Mouse (Mus musculus) stomach, postnatal 0 days (tissue): ENCODE results near the gene Nt5c1a. TPM values are rescaled to one million over a fixed set of nuclear protein-coding genes. Genes with fewer than 3 reads are reported as not detected.

Source experiments
- ATAC-seq: fragments of 200-750 bp; cut with Nextera tagmentation; 2 replicates; pipeline ENCODE4 v1.8.0; 2017; ENCODE audit not compliant: low FRiP score, low TSS enrichment
- DNase-seq: peaks from one replicate; pipeline ENCODE4 v3.0.0-alpha.2; 2016; ENCODE audit warnings: low spot score
- H3K27ac ChIP-seq: fragments of 300-500 bp; sonication (generic); replicated peaks from 2 replicates; pipeline ENCODE4 v1.5.1; 2014; ENCODE audit warnings: mild to moderate bottlenecking, control low read depth
- H3K27me3 ChIP-seq: fragments of 300-500 bp; sonication (generic); 2 replicates; pipeline ENCODE4 v1.6.1; 2014; ENCODE audit warnings: low read length; ENCODE audit not compliant: control insufficient read depth, insufficient read depth
- H3K36me3 ChIP-seq: fragments of 300-500 bp; sonication (generic); 2 replicates; pipeline ENCODE4 v1.6.1; 2014; ENCODE audit warnings: low read length, mixed read lengths; ENCODE audit not compliant: control insufficient read depth, insufficient read depth
- H3K4me1 ChIP-seq: fragments of 300-500 bp; sonication (generic); replicated peaks from 2 replicates; pipeline ENCODE4 v1.6.1; 2014; ENCODE audit warnings: antibody characterized with exemption; ENCODE audit not compliant: control insufficient read depth, insufficient read depth
- H3K4me2 ChIP-seq: fragments of 300-500 bp; sonication (generic); replicated peaks from 2 replicates; pipeline ENCODE4 v1.6.1; 2014; ENCODE audit warnings: low read depth, mild to moderate bottlenecking, control low read depth, moderate library complexity
- H3K4me3 ChIP-seq: fragments of 300-500 bp; sonication (generic); 2 replicates; pipeline ENCODE4 v1.5.1; 2014; ENCODE audit warnings: low read depth, low read length, control low read depth
- H3K9ac ChIP-seq: fragments of 300-500 bp; sonication (generic); 2 replicates; pipeline ENCODE4 v1.6.1; 2014; ENCODE audit warnings: mild to moderate bottlenecking, low read length, control low read depth, mixed read lengths
- H3K9me3 ChIP-seq: fragments of 300-500 bp; sonication (generic); 2 replicates; pipeline ENCODE4 v1.6.1; 2016; ENCODE audit warnings: low read length; ENCODE audit not compliant: control insufficient read depth
- CTCF ChIP-seq: IDR thresholded peaks from 2 replicates; pipeline ENCODE4 v1.5.1; 2016; ENCODE audit warnings: antibody characterized with exemption, low read depth, mild to moderate bottlenecking, moderate library complexity
- EP300 ChIP-seq: optimal IDR thresholded peaks from 2 replicates; pipeline ENCODE3; 2016; ENCODE audit warnings: antibody characterized with exemption
- WGBS: fragments of 180-500 bp; shearing (Covaris S2); extraction: QIAGEN DNeasy Blood & Tissue Kit; methylation state at CpG from one replicate; pipeline ENCODE4 v1.1.7; 2014; 5-methylcytosine and 5-hydroxymethylcytosine counted together
- polyA plus RNA-seq: library from polyadenylated mRNA; unstranded; fragments of >200 nt; fragmentation: Nextera tagmentation; extraction: Ambion mirVana; gene quantifications from 2 replicates; pipeline ENCODE4 v1.2.1, GENCODE M21; 2015

Nt5c1a gene
- polyA plus RNA-seq, 1 experiment from 2014 or later: not detected

- Histone ChIP-seq H3K4me1 (0 out of 2 replicates have a peak, but pooled peaks cover 2% of the 10 kb centered on the region), H3K27me3 (peaks cover 4% of the 10 kb centered on the region; the same call in 1 of the 2 replicates), H3K4me2 (peak overlapping the region; percentile 64), H3K27ac (no peak overlapping the region), H3K9me3 (no peaks in the 10 kb centered on the region), H3K4me3 (peak overlapping the region; percentile 41), H3K36me3 (no peaks in the 10 kb centered on the region), H3K9ac (no peak overlapping the region)
- DNase-seq (peak; percentile 81), ATAC-seq (peak; percentile 74)
- no peak for TF ChIP-seq CTCF
- no peak for TF ChIP-seq EP300
- 10% methylated on average over 44 of the region's 44 CpGs for WGBS
Measured at GRCm38 (mm10) chr4:123183239-123184056, 17.9 kb upstream of the Nt5c1a start.

- Histone ChIP-seq H3K27ac (no peak overlapping the region), H3K4me3 (no peak overlapping the region), H3K36me3 (no peaks in the 10 kb centered on the region), H3K9ac (no peak overlapping the region), H3K9me3 (no peaks in the 10 kb centered on the region), H3K27me3 (peaks cover 4% of the 10 kb centered on the region; the same call in 1 of the 2 replicates), H3K4me2 (no peak overlapping the region), H3K4me1 (0 out of 2 replicates have a peak, but pooled peaks cover 2% of the 10 kb centered on the region)
- no peak for DNase-seq
- TF ChIP-seq CTCF (no peak), EP300 (no peak)
- WGBS: 53% methylated on average over 3 of the region's 3 CpGs
- no peak for ATAC-seq
Measured at GRCm38 (mm10) chr4:123184816-123185215, 16.5 kb upstream of the Nt5c1a start.

- no peak for TF ChIP-seq CTCF
- DNase-seq: no peak
- no peaks in the 10 kb centered on the region for H3K36me3 ChIP-seq
- H3K9me3 ChIP-seq: no peaks in the 10 kb centered on the region
- no peak for ATAC-seq
- no peak overlapping the region for H3K4me3 ChIP-seq
- H3K27ac ChIP-seq: no peak overlapping the region
- no peaks in the 10 kb centered on the region for H3K27me3 ChIP-seq
- H3K4me1 ChIP-seq: no peaks in the 10 kb centered on the region
- 82% methylated on average over 11 of the region's 11 CpGs for WGBS
- no peak overlapping the region for H3K9ac ChIP-seq
- no peak overlapping the region for H3K4me2 ChIP-seq
Measured at GRCm38 (mm10) chr4:123192336-123192735, 9.0 kb upstream of the Nt5c1a start.

- DNase-seq: no peak
Measured at GRCm38 (mm10) chr4:123193791-123194190, 7.5 kb upstream of the Nt5c1a start.

GRCm38 (mm10) chr4:123196695-123197094 lies 4.6 kb upstream of the Nt5c1a start:
- H3K27ac ChIP-seq: no peak overlapping the region
- ATAC-seq (no peak), DNase-seq (no peak)
- H3K27me3 ChIP-seq: no peaks in the 10 kb centered on the region; the same call in 1 of the 2 replicates
- H3K4me3 ChIP-seq: no peak overlapping the region
- TF ChIP-seq CTCF (no peak), EP300 (no peak)
- WGBS: 52% methylated on average over 6 of the region's 6 CpGs
- no peaks in the 10 kb centered on the region for H3K9me3 ChIP-seq
- H3K36me3 ChIP-seq: no peaks in the 10 kb centered on the region
- no peak overlapping the region for H3K9ac ChIP-seq
- H3K4me2 ChIP-seq: no peak overlapping the region
- peaks cover 4% of the 10 kb centered on the region for H3K4me1 ChIP-seq

More at GRCm38 (mm10) chr4:123193791-123194190, 7.5 kb upstream of the Nt5c1a start:
- H3K9me3 ChIP-seq: no peaks in the 10 kb centered on the region
- no peak overlapping the region for H3K4me3 ChIP-seq
- no peak for TF ChIP-seq EP300
- TF ChIP-seq CTCF: no peak
- no peak overlapping the region for H3K4me2 ChIP-seq
- no peaks in the 10 kb centered on the region for H3K27me3 ChIP-seq
- no peak for ATAC-seq
- H3K27ac ChIP-seq: no peak overlapping the region
- no peaks in the 10 kb centered on the region for H3K4me1 ChIP-seq
- H3K36me3 ChIP-seq: no peaks in the 10 kb centered on the region
- H3K9ac ChIP-seq: no peak overlapping the region
- 87% methylated on average over 11 of the region's 11 CpGs for WGBS

- Histone ChIP-seq H3K27me3 (no peaks in the 10 kb centered on the region; the same call in 1 of the 2 replicates), H3K27ac (no peak overlapping the region), H3K4me1 (peaks cover 4% of the 10 kb centered on the region), H3K9me3 (no peaks in the 10 kb centered on the region), H3K36me3 (no peaks in the 10 kb centered on the region), H3K4me2 (peak overlapping the region; percentile 69), H3K4me3 (peak overlapping the region; percentile 38), H3K9ac (no peak overlapping the region)
- peak; percentile 74 for DNase-seq
- 4% methylated on average over 15 of the region's 15 CpGs for WGBS
- 0 out of 2 replicates have a peak, but pooled peaks have one; percentile 47 for ATAC-seq
- TF ChIP-seq EP300 (no peak), CTCF (peak; percentile 94)
Measured at GRCm38 (mm10) chr4:123200771-123201185, 526 bp upstream of the Nt5c1a start.
